Mouse (Mus musculus): ENCODE results near the gene Zcchc14. TPM values are rescaled to one million over a fixed set of nuclear protein-coding genes. Genes with fewer than 3 reads are reported as not detected.

The Zcchc14 gene
- polyA plus RNA-seq, 1 experiment: 18.2 TPM

DNA sequence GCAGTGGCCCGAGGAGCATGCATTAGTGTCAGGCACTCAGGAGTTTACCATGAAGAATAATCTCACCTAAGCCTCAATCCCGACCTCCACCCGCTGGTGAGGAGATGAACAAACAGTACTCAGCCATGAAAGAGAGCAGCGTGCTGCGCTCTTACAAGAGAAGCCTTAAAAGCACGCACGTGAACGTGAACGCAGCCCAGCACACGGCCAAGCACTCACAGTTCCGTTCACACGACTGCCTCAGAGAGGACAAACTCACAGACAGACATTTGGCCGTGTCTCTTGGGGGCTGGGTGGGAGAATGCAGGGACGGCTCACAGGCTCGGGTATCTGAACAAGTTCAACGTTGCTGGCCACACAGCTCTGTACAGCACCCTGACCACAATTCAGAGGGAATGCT is 4.2 kb downstream of the Zcchc14 start:
- TF ChIP-seq USF1 (IDR thresholded peaks at IDR 0.05; ENCODE audit: low read depth) (no peak), FOSL1 (IDR thresholded peaks at IDR 0.05; ENCODE audit: insufficient read depth, low read length, poor library complexity, severe bottlenecking) (no peak), CEBPB (IDR thresholded peaks at IDR 0.05; ENCODE audit: low read depth) (no peak), MYOD1 (IDR thresholded peaks at IDR 0.05; ENCODE audit: control insufficient read depth, insufficient read length, low read depth) (no peak), MYOG (IDR thresholded peaks at IDR 0.05; ENCODE audit: control insufficient read depth, extremely low read depth, insufficient read length) (no peak), CTCF (IDR thresholded peaks at IDR 0.05; ENCODE audit: control insufficient read depth, insufficient read depth, insufficient read length) (no peak)
- Histone ChIP-seq H3K79me3 (ENCODE audit: low read depth) (peaks cover 83% of the 10 kb centered on the region), H3K36me3 (ENCODE audit: control insufficient read depth, insufficient read depth) (peaks cover 18% of the 10 kb centered on the region), H3ac (ENCODE audit: control insufficient read depth, insufficient read length, low read depth) (no peak overlapping the region), H3K79me2 (ENCODE audit: control insufficient read depth, insufficient read depth) (peaks cover 88% of the 10 kb centered on the region), H3K27me3 (ENCODE audit: control insufficient read depth, insufficient read depth, insufficient read length) (no peaks in the 10 kb centered on the region), H3K4me3 (ENCODE audit: insufficient read depth, poor library complexity, severe bottlenecking) (no peak overlapping the region)

DNA sequence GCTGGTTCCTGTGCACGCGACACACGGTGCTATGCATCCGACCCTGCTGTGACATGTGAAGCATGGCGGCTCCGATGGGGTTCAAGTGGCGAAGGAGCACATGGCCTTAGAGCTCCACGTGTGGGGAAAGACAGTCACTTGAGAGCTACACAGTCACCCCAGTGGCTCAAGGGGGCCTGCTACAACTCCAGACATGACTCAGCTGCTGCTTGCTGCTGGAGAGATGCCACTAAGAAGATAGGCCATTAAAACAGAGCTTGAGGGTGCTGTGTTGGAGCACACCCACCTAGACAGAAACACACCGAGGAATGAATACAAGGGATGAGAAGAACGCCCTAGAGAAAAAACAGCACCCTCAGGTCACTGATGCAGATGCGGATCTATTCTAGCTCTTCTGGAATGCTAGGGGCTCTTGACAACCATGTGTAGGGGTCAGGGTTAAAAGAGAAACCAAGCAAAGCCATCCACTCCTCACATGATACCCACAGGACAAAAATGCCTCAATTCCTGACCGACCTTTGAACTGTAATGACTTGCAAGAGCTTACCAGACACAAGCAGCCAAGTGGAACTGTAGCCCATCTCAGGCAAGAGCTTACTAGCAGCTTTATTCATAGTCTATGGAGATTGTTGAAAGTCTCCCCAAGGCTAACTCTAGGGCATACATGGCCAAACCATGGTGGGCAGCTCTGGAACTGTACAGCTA is 5.0 kb downstream of the Zcchc14 start:
- TF ChIP-seq MYOD1 (IDR thresholded peaks at IDR 0.05; ENCODE audit: control insufficient read depth, insufficient read length, low read depth) (no peak), FOSL1 (IDR thresholded peaks at IDR 0.05; ENCODE audit: insufficient read depth, low read length, poor library complexity, severe bottlenecking) (no peak), MYOG (IDR thresholded peaks at IDR 0.05; ENCODE audit: control insufficient read depth, extremely low read depth, insufficient read length) (no peak), USF1 (IDR thresholded peaks at IDR 0.05; ENCODE audit: low read depth) (no peak), CEBPB (IDR thresholded peaks at IDR 0.05; ENCODE audit: low read depth) (no peak), CTCF (IDR thresholded peaks at IDR 0.05; ENCODE audit: control insufficient read depth, insufficient read depth, insufficient read length) (no peak), MAX (IDR thresholded peaks at IDR 0.05) (no peak)
- no peak overlapping the region for H3ac ChIP-seq (ENCODE audit: control insufficient read depth, insufficient read length, low read depth)
- H3K27me3 ChIP-seq (ENCODE audit: control insufficient read depth, insufficient read depth, insufficient read length): no peaks in the 10 kb centered on the region
- no peak overlapping the region for H3K4me3 ChIP-seq (ENCODE audit: insufficient read depth, poor library complexity, severe bottlenecking)
- peaks cover 18% of the 10 kb centered on the region for H3K36me3 ChIP-seq (ENCODE audit: control insufficient read depth, insufficient read depth)
- H3K79me3 ChIP-seq (ENCODE audit: low read depth): peaks cover 89% of the 10 kb centered on the region
- H3K79me2 ChIP-seq (ENCODE audit: control insufficient read depth, insufficient read depth): peaks cover 96% of the 10 kb centered on the region

DNA sequence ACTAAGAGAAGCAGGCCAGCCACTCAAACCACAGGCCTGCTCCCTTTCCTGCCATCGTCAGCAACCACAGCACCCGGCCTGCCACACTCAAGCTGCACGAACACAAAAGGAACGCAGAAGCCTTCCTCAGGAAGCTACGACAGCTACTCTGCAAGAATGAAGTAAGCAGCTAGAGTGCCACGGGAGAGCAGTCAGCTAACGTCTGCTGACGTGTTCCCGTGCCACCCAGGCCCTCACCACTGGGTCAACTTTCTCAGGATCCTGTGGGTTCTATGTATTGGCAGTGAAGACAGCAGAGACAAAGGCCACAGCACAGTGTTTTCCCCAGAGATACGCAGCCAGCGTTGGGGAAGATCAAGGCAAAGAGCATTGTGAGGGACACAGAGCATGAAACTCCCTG is 9.3 kb downstream of the Zcchc14 start:
- peaks cover 100% of the 10 kb centered on the region for H3K79me2 ChIP-seq (ENCODE audit: control insufficient read depth, insufficient read depth)
- TF ChIP-seq MYOD1 (IDR thresholded peaks at IDR 0.05; ENCODE audit: control insufficient read depth, insufficient read length, low read depth) (no peak), CEBPB (IDR thresholded peaks at IDR 0.05; ENCODE audit: low read depth) (no peak), MAX (IDR thresholded peaks at IDR 0.05) (no peak), MYOG (IDR thresholded peaks at IDR 0.05; ENCODE audit: control insufficient read depth, extremely low read depth, insufficient read length) (no peak), FOSL1 (IDR thresholded peaks at IDR 0.05; ENCODE audit: insufficient read depth, low read length, poor library complexity, severe bottlenecking) (no peak), CTCF (IDR thresholded peaks at IDR 0.05; ENCODE audit: control insufficient read depth, insufficient read depth, insufficient read length) (no peak), USF1 (IDR thresholded peaks at IDR 0.05; ENCODE audit: low read depth) (no peak)
- no peaks in the 10 kb centered on the region for H3K27me3 ChIP-seq (ENCODE audit: control insufficient read depth, insufficient read depth, insufficient read length)

DNA sequence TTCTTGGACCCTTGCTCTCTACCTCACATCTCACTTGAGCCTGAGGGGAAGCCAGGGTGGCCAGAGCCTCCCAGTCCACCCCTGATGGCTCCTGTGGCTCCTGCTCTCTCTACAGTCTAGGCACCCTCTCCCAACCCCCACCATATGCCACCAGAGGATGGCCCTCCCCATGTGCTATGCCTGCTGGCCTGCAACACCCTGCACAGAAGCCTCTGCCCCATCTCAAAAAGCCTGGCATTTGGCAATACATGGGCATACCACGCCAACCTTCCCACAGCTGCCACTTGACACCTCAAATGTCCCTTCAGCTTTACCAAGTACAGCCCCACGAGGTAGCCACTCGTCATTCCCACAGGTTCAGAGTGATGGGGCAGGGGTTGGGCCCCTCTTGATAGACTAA is 9.9 kb downstream of the Zcchc14 start:
- Histone ChIP-seq H3K27me3 (ENCODE audit: control insufficient read depth, insufficient read depth, insufficient read length) (no peaks in the 10 kb centered on the region), H3K79me2 (ENCODE audit: control insufficient read depth, insufficient read depth) (peaks cover 100% of the 10 kb centered on the region), H3K36me3 (ENCODE audit: control insufficient read depth, insufficient read depth) (peaks cover 1% of the 10 kb centered on the region), H3K4me3 (ENCODE audit: insufficient read depth, poor library complexity, severe bottlenecking) (no peak overlapping the region), H3ac (ENCODE audit: control insufficient read depth, insufficient read length, low read depth) (no peak overlapping the region), H3K79me3 (ENCODE audit: low read depth) (peaks cover 89% of the 10 kb centered on the region)
- TF ChIP-seq CEBPB (IDR thresholded peaks at IDR 0.05; ENCODE audit: low read depth): no peak
- no peak for TF ChIP-seq MAX (IDR thresholded peaks at IDR 0.05)
- no peak for TF ChIP-seq USF1 (IDR thresholded peaks at IDR 0.05; ENCODE audit: low read depth)
- no peak for TF ChIP-seq MYOD1 (IDR thresholded peaks at IDR 0.05; ENCODE audit: control insufficient read depth, insufficient read length, low read depth)
- no peak for TF ChIP-seq MYOG (IDR thresholded peaks at IDR 0.05; ENCODE audit: control insufficient read depth, extremely low read depth, insufficient read length)
- no peak for TF ChIP-seq FOSL1 (IDR thresholded peaks at IDR 0.05; ENCODE audit: insufficient read depth, low read length, poor library complexity, severe bottlenecking)
- no peak for TF ChIP-seq CTCF (IDR thresholded peaks at IDR 0.05; ENCODE audit: control insufficient read depth, insufficient read depth, insufficient read length)

More for the DNA sequence above, 9.3 kb downstream of the Zcchc14 start:
- no peak overlapping the region for H3ac ChIP-seq (ENCODE audit: control insufficient read depth, insufficient read length, low read depth)
- no peak overlapping the region for H3K4me3 ChIP-seq (ENCODE audit: insufficient read depth, poor library complexity, severe bottlenecking)
- peaks cover 6% of the 10 kb centered on the region for H3K36me3 ChIP-seq (ENCODE audit: control insufficient read depth, insufficient read depth)
- H3K79me3 ChIP-seq (ENCODE audit: low read depth): peaks cover 90% of the 10 kb centered on the region

DNA sequence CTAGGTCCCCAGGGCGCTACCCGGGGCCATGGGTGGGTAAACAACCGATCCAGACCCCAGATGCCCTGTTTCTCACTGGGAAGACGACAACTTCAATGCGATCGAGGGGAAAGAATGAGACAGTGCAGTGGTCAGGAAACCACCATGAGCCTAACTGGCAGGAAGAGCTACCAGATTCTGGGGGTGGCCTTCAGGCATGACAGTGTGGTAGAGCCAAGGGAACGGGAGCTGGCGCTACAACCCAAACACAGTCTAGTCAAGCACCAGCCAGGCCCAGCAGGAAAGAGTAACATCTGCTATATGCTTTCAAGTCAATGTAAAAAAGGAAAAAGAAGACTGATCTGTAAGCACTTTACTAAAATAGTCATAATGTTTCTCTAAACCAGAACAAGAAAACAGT is 16.5 kb downstream of the Zcchc14 start:
- Histone ChIP-seq H3K27me3 (ENCODE audit: control insufficient read depth, insufficient read depth, insufficient read length) (no peaks in the 10 kb centered on the region), H3K79me2 (ENCODE audit: control insufficient read depth, insufficient read depth) (peaks cover 100% of the 10 kb centered on the region), H3K79me3 (ENCODE audit: low read depth) (peaks cover 82% of the 10 kb centered on the region), H3ac (ENCODE audit: control insufficient read depth, insufficient read length, low read depth) (no peak overlapping the region), H3K4me3 (ENCODE audit: insufficient read depth, poor library complexity, severe bottlenecking) (no peak overlapping the region), H3K36me3 (ENCODE audit: control insufficient read depth, insufficient read depth) (peaks cover 4% of the 10 kb centered on the region)
- no peak for TF ChIP-seq USF1 (IDR thresholded peaks at IDR 0.05; ENCODE audit: low read depth)
- no peak for TF ChIP-seq FOSL1 (IDR thresholded peaks at IDR 0.05; ENCODE audit: insufficient read depth, low read length, poor library complexity, severe bottlenecking)
- no peak for TF ChIP-seq MYOD1 (IDR thresholded peaks at IDR 0.05; ENCODE audit: control insufficient read depth, insufficient read length, low read depth)
- TF ChIP-seq MYOG (IDR thresholded peaks at IDR 0.05; ENCODE audit: control insufficient read depth, extremely low read depth, insufficient read length): no peak
- no peak for TF ChIP-seq MAX (IDR thresholded peaks at IDR 0.05)
- TF ChIP-seq CEBPB (IDR thresholded peaks at IDR 0.05; ENCODE audit: low read depth): no peak
- no peak for TF ChIP-seq CTCF (IDR thresholded peaks at IDR 0.05; ENCODE audit: control insufficient read depth, insufficient read depth, insufficient read length)

Data from C2C12 (cell line).